Mouse (Mus musculus): ENCODE results near the gene Golga7b.

Gene Golga7b

DNA sequence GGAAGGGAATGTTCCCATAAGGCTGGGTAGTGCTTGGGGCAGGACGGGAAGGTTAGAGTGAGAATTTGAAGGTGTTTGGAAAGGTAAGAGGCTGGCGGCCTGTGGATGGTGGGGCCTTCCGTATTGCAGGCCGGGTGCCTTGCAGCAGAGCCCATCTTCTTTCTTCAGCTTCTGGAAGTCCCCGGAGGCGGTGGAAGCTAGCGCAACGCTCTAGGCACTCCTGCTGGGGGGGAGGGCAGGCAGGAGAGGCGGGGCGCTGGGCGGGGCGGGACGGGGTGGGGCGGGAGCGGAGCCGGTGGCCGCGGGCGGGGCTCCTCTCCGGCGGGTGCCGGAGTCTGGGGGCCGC is 8.0 kb downstream of the Golga7b start:
- DNase-seq (ENCODE audit: low spot score), result no peak

- DNase-seq (ENCODE audit: low spot score), result no peak
Observed at GRCm38 (mm10) chr19:42255784-42256610, 8.6 kb downstream of the Golga7b start.

- DNase-seq (ENCODE audit: low spot score), result peak; percentile 21
Observed at GRCm38 (mm10) chr19:42256611-42257240, 9.4 kb downstream of the Golga7b start.

DNA sequence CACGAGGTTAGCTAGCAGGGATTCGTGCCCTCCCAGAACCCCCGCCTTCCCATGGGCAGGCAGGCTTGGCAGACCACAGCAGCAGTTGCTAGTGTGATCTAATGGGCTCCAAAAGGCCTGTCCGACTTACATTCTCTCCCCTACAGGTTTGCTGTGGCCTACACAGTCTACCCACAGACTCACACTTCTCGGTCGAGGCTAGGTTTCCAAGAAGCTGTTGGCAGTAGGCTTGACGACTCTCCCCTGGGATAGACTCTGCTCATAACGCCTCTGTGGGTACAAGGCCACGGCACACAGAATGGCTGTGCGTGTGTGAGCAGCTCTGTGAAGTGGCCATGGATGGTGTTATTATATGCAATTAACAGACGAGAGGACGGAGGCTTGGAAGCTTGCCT is 9.9 kb downstream of the Golga7b start:
- no peak for DNase-seq (ENCODE audit: low spot score)

- no peak for DNase-seq (ENCODE audit: low spot score)
Observed at GRCm38 (mm10) chr19:42258031-42258430, 10.7 kb downstream of the Golga7b start.

GRCm38 (mm10) chr19:42258596-42258995 is 11.2 kb downstream of the Golga7b start:
- DNase-seq (ENCODE audit: low spot score), result no peak

GRCm38 (mm10) chr19:42260486-42260885 is 13.1 kb downstream of the Golga7b start:
- no peak for DNase-seq (ENCODE audit: low spot score)

DNA sequence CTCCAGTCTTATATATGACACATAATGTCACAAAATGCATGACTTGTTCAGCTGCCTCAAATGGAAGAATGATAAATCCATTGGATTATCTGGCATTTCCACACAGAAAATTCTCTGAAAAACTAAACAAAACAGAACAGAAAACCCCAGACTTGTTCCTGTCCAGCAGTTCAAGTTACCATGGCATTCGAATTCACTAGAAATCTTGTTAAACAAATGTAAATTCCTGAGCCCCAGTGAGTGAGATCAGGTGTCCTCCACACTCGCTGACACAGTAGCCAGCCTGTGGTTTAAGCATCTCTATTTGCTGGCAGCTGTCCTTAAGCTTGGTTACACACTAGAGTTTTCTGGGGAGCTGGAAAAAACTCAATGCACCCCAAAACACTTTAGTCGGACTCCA is 16.1 kb downstream of the Golga7b start:
- no peak for DNase-seq (ENCODE audit: low spot score)

DNA sequence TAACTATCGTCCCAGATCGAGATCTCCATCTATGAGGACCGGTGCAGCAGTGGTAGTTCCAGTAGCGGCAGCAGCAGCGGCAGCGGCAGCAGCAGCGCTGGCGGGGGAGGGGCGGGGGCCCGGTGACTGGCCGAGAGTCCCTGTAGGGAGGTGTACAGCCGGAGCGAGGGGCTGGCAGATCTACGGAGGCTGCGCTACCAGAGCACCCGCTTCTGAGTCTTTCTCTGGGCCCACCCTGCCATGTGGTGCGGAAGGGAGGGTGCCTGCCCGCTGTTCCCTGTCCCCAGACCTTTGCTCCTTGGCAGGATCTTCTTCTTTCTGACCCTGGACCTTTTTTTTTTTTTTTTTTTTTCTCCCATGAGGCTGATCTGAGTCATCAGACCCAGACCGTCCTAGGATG is 21.0 kb downstream of the Golga7b start:
- DNase-seq (ENCODE audit: low spot score), result no peak

- no peak for DNase-seq (ENCODE audit: low spot score)
Observed at GRCm38 (mm10) chr19:42270119-42270518, 22.7 kb downstream of the Golga7b start.

- no peak for DNase-seq (ENCODE audit: low spot score)
Observed at GRCm38 (mm10) chr19:42271182-42271581, 23.8 kb downstream of the Golga7b start.

DNA sequence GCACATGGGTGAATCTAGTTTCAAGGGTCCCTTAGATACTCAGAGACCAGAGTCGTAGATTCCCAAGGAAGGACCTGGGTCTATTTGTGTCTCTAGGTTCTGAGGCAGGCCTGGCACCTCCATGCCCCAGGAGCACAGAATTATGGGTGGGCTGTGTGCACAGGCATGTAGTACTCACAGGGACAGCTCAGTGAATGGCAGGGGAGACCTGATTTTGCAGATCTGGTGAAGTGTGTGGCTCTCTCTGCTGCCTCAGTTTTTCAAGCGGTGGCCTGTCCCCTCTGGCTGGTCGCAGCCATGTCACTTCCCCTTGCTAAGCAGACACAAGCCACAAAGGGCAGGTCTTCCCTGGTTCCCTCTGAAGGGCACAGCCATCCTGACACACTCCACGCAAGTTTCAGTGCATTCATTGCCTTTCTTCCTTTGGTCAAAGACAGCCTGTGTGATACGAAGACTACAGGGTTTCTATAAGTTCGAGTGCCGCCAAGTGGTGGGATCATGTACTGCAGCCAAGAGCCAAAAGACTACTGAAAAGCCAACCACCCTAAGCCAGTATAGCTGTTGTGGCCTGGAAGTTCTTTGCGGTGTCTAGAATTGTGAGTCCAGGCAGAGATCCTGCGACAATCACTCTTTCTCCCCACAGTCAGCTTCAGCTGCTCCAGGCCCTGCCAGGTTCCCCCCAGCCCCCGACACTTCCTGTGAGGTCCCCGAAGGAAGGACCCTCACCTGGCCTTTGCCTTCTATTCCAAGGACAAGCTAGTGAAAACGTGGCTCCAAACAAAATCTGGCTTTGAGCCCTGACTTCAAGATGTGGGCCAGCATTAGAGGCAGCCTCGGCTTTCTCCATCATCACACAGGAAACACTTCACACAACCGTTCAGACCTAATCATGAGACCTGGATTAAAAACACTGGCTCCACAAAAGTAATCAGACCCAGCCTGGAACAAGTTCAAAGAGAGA is 24.9 kb downstream of the Golga7b start:
- DNase-seq (ENCODE audit: low spot score), result peak; percentile 94

DNA sequence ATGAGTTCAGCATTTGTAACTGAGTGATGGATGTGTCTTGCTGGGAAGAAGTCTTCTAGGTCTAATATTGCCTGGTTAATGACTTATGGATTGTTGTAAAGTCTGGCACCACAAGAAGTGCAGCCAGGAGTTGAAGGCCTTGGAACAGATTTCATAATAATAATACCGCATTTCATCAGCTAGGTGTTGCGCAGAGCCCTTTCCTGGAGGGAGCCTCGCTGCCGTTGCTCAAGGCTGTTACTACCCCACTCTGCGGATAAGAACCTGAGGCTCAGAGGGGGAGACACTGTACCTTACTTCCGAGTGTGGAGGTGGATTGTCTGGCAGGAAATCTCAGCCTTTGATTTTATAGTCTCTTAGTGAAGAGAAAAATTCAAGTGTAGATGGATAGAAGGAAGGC is 29.9 kb downstream of the Golga7b start:
- no peak for DNase-seq (ENCODE audit: low spot score)

DNA sequence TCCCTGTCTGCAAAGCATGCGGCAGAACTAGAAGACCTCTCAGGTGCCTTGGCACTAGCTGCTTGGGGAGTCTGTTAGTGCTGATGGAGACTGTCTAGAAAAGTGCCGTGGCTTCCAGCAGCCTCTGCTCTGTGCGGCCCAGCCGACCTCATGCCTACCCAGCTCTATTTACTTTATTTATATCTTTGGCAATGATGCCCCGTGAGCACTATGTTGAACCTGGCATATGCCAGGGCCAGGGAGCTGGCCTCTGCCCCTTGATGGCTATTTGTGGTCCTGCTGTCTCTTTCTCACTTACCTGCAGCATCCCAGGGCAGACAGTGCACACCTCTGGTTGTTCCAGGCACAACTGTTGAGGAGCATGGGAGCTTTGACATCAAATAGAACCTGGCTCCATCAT is 31.1 kb downstream of the Golga7b start:
- DNase-seq (ENCODE audit: low spot score), result no peak

GRCm38 (mm10) chr19:42279611-42280010 is 32.2 kb downstream of the Golga7b start:
- no peak for DNase-seq (ENCODE audit: low spot score)

DNA sequence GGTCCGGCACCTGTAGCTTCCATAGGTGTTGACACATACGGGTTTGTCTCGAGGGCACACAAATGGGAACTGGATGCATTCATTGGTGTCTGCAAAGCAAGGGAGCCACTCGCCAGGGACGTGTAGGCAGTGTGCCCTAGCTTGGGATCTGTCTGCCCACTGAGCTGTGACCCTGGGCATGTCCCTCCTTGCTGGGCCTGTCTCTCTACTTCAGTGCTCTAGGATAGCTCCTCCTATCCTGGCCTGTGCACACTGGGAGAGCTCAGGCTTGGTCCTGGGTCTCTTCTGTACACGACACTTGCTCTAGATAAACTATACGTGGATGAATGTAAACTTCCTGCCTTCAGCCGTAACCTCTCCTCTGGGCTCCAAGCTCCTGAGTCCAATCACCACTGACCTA is 36.8 kb downstream of the Golga7b start:
- no peak for DNase-seq (ENCODE audit: low spot score)

DNA sequence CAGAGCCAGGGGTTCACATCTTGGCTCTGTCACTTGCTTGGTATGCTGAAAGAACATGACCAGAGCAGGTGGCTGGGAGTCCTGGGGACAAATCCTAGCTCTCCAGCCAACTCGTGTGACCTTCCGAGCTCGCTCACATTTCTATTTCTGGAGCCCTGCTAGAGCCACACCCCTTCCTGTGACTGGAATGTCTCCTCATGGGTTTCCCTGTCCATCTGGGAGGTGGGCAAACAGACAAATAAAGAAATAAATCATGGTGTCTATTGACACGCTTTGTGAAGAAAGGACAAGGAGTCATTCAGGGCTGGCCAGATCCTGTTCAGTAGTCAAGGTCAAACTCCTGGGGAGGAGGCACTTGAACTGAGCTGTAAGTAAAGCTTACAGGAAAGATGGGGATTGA is 41.0 kb downstream of the Golga7b start:
- DNase-seq (ENCODE audit: low spot score), result no peak

- no peak for DNase-seq (ENCODE audit: low spot score)
Observed at GRCm38 (mm10) chr19:42290954-42291661, 43.7 kb downstream of the Golga7b start.

DNA sequence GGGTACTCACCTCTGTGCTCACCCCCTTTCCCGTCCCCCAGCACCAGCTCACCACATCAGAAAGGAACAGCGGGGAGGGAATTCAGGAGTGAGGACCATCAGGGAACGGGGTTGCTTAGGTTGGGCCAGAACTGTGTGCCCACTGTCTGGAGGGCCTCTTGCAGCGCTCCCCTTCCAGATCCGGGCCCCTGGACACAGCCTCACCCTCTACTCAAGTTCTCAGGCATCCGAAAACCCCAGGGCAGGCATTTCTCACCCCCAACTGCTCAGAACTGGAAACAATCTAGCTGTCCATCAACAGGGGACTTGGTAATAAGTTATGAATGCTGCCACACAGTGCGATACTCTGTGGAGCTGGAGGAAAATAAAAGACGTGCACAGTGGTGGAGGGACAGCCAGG is 44.7 kb downstream of the Golga7b start:
- no peak for DNase-seq (ENCODE audit: low spot score)

GRCm38 (mm10) chr19:42293216-42293615 is 45.8 kb downstream of the Golga7b start:
- DNase-seq (ENCODE audit: low spot score), result no peak

- no peak for DNase-seq (ENCODE audit: low spot score)
Observed at GRCm38 (mm10) chr19:42303210-42303813, 55.9 kb downstream of the Golga7b start.

GRCm38 (mm10) chr19:42304506-42304905 is 57.1 kb downstream of the Golga7b start:
- no peak for DNase-seq (ENCODE audit: low spot score)

All from layer of hippocampus, adult 9-10 months (tissue).